Mouse (Mus musculus) liver, postnatal 0 days (tissue): Measurements from ENCODE around the gene Tas2r106. TPM values are rescaled to one million over a fixed set of nuclear protein-coding genes. Genes with fewer than 3 reads are reported as not detected.

Experiments used
- ATAC-seq: fragments of 200-750 bp; cut with Nextera tagmentation; 2 replicates; pipeline ENCODE4 v1.8.0; 2017; ENCODE audit warnings: mild to moderate bottlenecking, moderate library complexity
- DNase-seq: peaks from one replicate; pipeline ENCODE4 v3.0.0-alpha.2; 2016
- H3K27ac ChIP-seq: fragments of 300-500 bp; sonication (generic); 2 replicates; pipeline ENCODE4 v1.5.1; 2014; ENCODE audit warnings: antibody characterized with exemption, moderate library complexity, mild to moderate bottlenecking, low read depth
- H3K27me3 ChIP-seq: fragments of 300-500 bp; sonication (generic); 2 replicates; pipeline ENCODE4 v1.6.1; 2014; ENCODE audit warnings: low read length, control low read depth, mixed read lengths; ENCODE audit not compliant: insufficient read depth
- H3K36me3 ChIP-seq: fragments of 300-500 bp; sonication (generic); replicated peaks from 2 replicates; pipeline ENCODE4 v1.6.1; 2014; ENCODE audit warnings: mild to moderate bottlenecking, control low read depth, low read length, moderate library complexity, mixed read lengths; ENCODE audit not compliant: insufficient read depth
- H3K4me1 ChIP-seq: fragments of 300-500 bp; sonication (generic); 2 replicates; pipeline ENCODE4 v1.6.1; 2014; ENCODE audit warnings: antibody characterized with exemption, mild to moderate bottlenecking, control low read depth; ENCODE audit not compliant: insufficient read depth
- H3K4me2 ChIP-seq: fragments of 300-500 bp; sonication (generic); 2 replicates; pipeline ENCODE4 v1.6.1; 2014; ENCODE audit warnings: low read depth, mild to moderate bottlenecking, low read length, moderate library complexity, mixed read lengths
- H3K4me3 ChIP-seq: fragments of 300-500 bp; sonication (generic); 2 replicates; pipeline ENCODE4 v1.5.1; 2014; ENCODE audit warnings: low read depth, low read length
- H3K9ac ChIP-seq: fragments of 300-500 bp; sonication (generic); replicated peaks from 2 replicates; pipeline ENCODE4 v1.6.1; 2014; ENCODE audit warnings: mild to moderate bottlenecking, moderate library complexity
- H3K9me3 ChIP-seq: fragments of 300-500 bp; sonication (generic); 2 replicates; pipeline ENCODE4 v1.6.1; 2016; ENCODE audit warnings: mild to moderate bottlenecking, control low read depth, low read length, mixed read lengths
- CTCF ChIP-seq: sonication (generic); IDR thresholded peaks from 2 replicates; pipeline ENCODE4 v1.5.1; 2016; ENCODE audit warnings: antibody characterized with exemption, low read depth
- EP300 ChIP-seq: IDR thresholded peaks from 2 replicates; pipeline ENCODE4 v1.6.1; 2016; ENCODE audit warnings: antibody characterized with exemption, low read depth, mild to moderate bottlenecking
- WGBS: fragments of 180-500 bp; shearing (Covaris S2); extraction: QIAGEN DNeasy Blood & Tissue Kit; methylation state at CpG from one replicate; pipeline ENCODE4 v1.1.7; 2014; ENCODE audit not compliant: insufficient replicate concordance; 5-methylcytosine and 5-hydroxymethylcytosine counted together
- polyA plus RNA-seq: library from polyadenylated mRNA; unstranded; fragments of >200 nt; fragmentation: Nextera tagmentation; extraction: Ambion mirVana; gene quantifications from 2 replicates; pipeline ENCODE4 v1.2.1, GENCODE M21; 2015

The Tas2r106 gene
- polyA plus RNA-seq, 1 experiment from 2014 or later, result not detected

GRCm38 (mm10) chr6:131630812-131631211 lies 47.9 kb downstream of the Tas2r106 start, which contains the start of gene Tas2r130:
Tas2r130 (minus strand) TSS chr6:131630912.
- no peak within 1 kb of the TSS for H3K27ac ChIP-seq
- no peak for ATAC-seq

More at GRCm38 (mm10) chr6:131630812-131631211, 47.9 kb downstream of the Tas2r106 start, which contains the start of gene Tas2r130:
- WGBS, result 64% methylated on average over 3 of the region's 3 CpGs
- no peaks in the 10 kb centered on the region; the same call in 1 of the 2 replicates for H3K9me3 ChIP-seq
- no peaks in the 10 kb centered on the region for H3K36me3 ChIP-seq
- TF ChIP-seq EP300 (no peak), CTCF (no peak)
- DNase-seq, result no peak
- no peak within 1 kb of the TSS for H3K4me3 ChIP-seq
- H3K27me3 ChIP-seq, result no peaks in the 10 kb centered on the region
- H3K4me2 ChIP-seq, result no peak within 1 kb of the TSS
- no peaks in the 10 kb centered on the region for H3K4me1 ChIP-seq
- H3K9ac ChIP-seq, result no peak within 1 kb of the TSS

Other genes with a start within 250 kb of the Tas2r106 start
- gene 5430401F13Rik, start 192.5 kb downstream of the Tas2r106 start, polyA plus RNA-seq, result not detected in 2 replicates
- not detected in 2 replicates for gene Gm6619, start 192.5 kb downstream of the Tas2r106 start, polyA plus RNA-seq
- not detected in 2 replicates for gene Tas2r130, start 48.0 kb downstream of the Tas2r106 start, polyA plus RNA-seq
- gene Tas2r107, start 18.7 kb downstream of the Tas2r106 start, polyA plus RNA-seq, result not detected in 2 replicates
- not detected in 2 replicates for gene Tas2r104, start 6.9 kb upstream of the Tas2r106 start, polyA plus RNA-seq
- gene Tas2r105, start 8.6 kb upstream of the Tas2r106 start, polyA plus RNA-seq, result not detected in 2 replicates
- gene Tas2r114, start 11.2 kb upstream of the Tas2r106 start, polyA plus RNA-seq, result not detected in 2 replicates